Mouse (Mus musculus): ENCODE results near the gene 9330182L06Rik.

The 9330182L06Rik gene

DNA sequence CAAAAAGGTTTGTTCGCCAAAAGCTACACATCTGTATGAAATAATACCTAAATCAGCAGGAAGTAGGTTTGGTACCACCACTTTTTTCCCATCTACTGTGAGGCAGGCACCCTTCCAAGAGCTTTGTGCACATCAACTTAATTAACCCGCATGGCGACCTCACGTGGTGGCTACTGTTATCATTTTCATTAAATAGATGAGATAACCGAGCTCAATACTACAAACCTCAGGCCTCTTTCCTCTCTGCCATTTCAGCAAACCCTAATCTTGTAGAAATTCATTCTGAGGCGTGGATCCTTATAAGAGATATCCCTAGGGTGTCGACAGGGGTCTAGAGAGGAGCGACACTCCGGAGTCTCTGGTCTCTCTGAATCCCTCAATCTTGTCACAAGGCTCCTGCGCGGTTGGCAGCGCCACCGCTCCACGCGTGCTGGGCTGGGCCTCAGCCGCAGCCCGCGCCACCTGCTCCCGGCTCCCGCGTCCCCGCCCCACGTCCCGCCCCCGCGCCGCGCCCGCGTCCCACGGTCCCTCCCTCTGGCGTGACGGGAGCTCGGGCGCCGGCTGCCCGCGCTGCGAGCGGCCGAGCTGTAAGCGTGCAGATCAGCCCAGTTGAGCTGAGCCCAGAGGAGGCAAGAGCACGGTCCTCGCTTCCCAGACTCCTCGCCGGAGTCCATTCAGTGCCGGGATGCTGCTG lies at the start of gene 9330182L06Rik:
Gene 9330182L06Rik (plus strand): TSS at position 533 of the 694 bp plus-strand sequence.
- DNase-seq (ENCODE audit: low read depth, low spot score) = no peak

DNA sequence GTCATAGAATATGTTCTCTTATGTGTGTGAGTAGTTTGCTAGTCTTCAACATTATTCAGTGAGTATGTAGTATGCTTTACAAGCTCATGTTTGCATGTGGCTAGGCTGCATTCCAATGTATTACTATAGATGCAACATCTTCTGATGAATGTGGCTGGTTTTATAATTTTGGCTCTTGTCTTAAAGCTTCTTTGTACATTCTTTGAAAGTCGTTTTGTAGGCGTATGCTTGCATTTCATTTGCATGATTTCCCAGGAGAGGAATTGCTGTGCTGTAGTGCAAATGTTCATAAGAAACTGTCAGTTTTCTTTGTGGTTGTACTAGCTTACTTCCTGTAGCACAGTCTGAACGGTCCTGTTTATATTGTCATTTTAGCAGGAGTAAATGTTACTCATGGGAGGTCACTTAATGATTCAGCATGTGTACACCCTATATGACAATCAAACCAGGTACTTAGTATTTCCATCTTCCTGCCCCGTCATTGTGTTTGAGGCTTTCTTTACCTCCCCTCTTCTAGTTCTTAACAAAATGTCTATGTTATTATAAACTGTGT lies 38.4 kb upstream of the 9330182L06Rik start:
- no peak for DNase-seq (ENCODE audit: low read depth, low spot score)

GRCm38 (mm10) chr5:9264361-9264760 lies 1.6 kb upstream of the 9330182L06Rik start:
- peak; percentile 15 for DNase-seq (ENCODE audit: low read depth, low spot score)

DNA sequence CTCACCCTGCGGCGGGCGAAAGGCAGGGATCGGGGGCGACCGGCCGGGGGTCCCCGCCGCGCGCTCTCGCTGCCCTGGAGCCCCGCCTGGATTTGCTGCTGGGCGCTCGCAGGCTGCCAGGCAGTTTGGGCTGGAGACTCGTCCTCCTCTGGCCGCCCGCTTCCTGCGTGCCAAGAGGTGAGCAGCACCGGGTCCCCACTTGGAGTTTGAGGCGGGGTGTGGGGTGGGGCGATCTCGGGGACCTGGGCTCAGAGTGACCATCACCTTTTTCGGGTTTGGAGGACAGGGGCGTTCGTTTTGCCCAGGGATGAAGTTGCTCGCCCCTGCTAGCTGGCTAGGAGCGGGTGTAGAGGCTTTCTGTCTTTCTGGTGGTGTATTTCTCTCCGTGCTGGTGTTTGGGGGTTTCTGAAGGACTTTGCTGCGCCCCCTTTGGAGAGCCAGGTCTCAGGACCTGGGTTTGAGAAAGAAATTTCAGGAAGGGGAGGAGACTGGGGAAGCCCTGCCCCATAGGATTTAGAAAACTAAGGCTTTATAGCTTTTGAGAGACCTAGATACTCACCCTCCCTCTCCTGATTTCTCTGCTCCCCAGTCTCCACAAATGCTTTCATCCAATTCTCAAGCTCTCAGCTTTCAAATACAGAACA lies 484 bp downstream of the 9330182L06Rik start:
- no peak for DNase-seq (ENCODE audit: low read depth, low spot score)

DNA sequence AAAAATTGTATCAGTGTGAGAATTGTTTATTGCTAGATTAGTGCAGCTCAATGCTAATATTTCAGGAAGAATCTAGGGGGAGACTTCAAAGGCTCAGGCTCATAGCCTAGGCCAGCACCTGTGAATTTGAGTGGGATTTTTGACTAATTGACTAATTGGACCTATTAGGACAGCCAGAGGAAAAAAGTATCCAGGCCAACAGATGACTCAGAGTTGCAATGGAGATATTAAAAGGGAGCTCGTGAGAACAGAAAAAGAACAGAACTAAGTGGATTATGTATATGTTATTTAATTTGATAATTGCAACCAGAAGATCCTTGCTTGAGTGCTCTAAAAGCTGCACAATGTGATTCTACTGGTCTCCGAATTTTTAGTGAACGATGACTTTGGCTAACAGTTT lies 3.7 kb downstream of the 9330182L06Rik start:
- DNase-seq (ENCODE audit: low read depth, low spot score) = no peak

GRCm38 (mm10) chr5:9272976-9273375 lies 7.1 kb downstream of the 9330182L06Rik start:
- no peak for DNase-seq (ENCODE audit: low read depth, low spot score)

- DNase-seq (ENCODE audit: low read depth, low spot score) = no peak
Observed at GRCm38 (mm10) chr5:9295777-9296549, 30.0 kb downstream of the 9330182L06Rik start.

DNA sequence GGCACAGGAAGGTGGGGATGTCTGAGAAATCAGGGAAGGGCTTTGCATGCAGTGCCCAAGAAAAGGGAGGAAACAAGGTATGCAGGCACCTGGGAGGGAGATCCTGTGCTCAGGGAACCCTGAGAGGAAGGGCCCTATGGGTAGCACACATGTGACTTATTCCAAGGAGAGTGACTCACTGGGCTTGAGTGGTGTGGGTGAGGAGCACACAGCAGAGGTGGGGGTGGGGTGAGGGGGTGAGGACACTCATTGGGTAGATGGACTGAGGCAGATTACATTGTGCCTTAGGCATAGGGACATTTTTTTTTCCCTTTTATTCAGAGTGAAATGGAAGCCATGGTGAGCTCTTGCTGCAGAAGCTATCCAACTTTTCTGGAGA lies 30.6 kb downstream of the 9330182L06Rik start:
- DNase-seq (ENCODE audit: low read depth, low spot score) = no peak

- no peak for DNase-seq (ENCODE audit: low read depth, low spot score)
Observed at GRCm38 (mm10) chr5:9326863-9327262, 60.9 kb downstream of the 9330182L06Rik start.

GRCm38 (mm10) chr5:9327528-9327927 lies 61.6 kb downstream of the 9330182L06Rik start:
- DNase-seq (ENCODE audit: low read depth, low spot score) = no peak

- no peak for DNase-seq (ENCODE audit: low read depth, low spot score)
Observed at GRCm38 (mm10) chr5:9338756-9339510, 73.0 kb downstream of the 9330182L06Rik start.

DNA sequence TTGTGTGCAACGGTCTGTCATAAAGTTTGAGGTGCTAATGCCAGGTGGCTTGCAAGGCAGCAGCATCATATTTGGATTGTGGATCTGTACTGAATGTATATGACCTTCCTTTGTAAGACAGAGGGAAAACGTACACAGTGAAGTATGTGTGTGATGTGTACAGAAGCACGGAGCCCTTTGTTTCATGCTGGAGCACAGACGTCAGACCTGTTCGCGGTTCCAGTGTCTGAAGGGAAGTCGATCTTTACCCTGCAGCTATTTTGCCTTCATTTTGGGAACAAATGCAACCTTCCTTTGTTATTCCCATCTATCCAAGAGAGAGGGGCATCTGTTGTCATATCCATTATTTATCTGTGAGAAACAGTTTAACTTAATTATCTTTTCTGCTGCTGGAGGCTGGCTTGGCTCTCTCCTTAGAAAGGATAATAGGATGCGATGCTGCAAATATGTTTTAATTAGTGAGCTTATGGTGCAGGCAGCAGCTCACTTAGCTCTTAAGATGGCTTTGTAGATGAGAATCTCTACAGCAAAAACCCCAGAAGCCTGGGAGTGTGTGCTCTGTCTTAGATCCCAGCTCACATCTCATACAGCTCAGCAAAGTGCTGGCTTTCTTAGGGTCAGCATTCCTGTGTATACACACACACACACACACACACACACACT lies 73.7 kb downstream of the 9330182L06Rik start:
- DNase-seq (ENCODE audit: low read depth, low spot score) = no peak

- no peak for DNase-seq (ENCODE audit: low read depth, low spot score)
Observed at GRCm38 (mm10) chr5:9344581-9344980, 78.7 kb downstream of the 9330182L06Rik start.

GRCm38 (mm10) chr5:9345038-9345617 lies 79.2 kb downstream of the 9330182L06Rik start:
- DNase-seq (ENCODE audit: low read depth, low spot score) = no peak

DNA sequence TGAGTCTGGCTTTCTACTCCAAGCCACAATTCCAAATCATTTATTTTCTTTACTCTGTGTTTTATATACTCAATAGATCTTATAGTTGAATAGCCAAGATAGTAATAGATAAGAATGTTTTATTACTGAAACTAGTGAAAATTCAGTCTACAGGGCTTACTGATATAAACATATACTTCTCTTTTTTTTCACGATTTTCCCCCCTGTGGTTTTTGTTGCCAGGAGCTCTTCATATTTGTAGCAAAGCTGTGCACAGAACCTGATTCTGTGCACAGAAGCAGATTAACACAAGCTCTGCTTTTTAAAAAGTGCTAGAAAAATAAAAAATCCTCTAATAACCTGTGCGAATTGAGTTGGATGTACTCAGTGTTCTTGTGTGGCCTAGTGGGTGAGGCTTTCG lies 79.7 kb downstream of the 9330182L06Rik start:
- DNase-seq (ENCODE audit: low read depth, low spot score) = no peak

DNA sequence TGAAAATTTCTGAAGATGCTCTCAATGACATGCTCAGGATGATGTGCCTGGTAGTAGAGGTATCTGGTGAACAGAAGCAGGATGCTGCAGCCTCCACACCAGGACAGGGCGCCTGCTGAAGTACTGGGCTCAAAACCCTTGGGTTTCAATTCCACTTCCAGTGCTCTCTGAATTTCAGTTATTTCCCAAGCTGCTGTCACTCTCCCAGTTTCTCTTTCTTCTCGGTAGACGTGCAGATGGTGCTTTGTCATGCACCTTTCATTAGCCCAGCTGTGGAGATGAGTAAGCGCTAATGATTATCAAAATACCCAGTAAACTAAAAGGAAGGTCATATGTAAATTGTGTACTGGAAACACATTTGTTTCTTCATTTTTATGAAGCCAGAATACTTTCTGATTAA lies 80.6 kb downstream of the 9330182L06Rik start:
- DNase-seq (ENCODE audit: low read depth, low spot score) = no peak

DNA sequence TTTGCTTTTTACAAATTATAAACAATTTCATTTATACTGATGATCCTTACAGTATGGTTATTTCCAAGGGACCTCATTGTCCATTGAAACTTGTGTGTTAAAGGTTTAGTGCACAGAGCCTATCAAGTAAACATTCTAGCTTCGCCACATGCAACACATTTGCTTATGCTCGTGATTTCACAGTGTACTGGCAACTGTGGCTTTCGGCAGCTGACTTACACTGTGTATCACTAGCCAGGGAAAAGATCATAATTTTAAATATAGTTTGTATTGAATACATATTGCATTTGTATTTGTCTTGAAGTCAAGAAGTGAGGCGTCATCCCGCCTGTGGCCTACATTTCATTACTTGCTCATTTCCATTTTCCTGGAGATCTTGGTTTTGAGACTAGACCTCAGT lies 86.2 kb downstream of the 9330182L06Rik start:
- DNase-seq (ENCODE audit: low read depth, low spot score) = no peak

DNA sequence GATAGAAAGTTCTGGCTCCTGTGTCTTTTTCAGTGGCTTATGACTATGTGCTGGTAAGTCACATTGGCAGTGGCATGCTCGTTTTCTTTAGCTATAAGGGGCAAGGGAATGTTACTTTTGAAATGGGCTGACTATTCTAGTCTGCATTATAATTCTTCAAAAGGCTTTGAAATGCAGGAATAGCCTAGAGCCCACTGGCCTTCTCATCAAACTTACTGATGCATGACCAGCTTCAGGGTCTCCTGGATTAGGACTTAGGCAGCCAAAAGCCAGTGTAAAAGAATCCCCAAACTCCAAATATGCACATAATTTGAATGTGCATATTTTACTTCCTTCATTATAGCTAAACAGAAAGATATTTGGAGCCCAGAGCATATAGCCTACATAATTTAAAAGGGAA lies 86.7 kb downstream of the 9330182L06Rik start:
- DNase-seq (ENCODE audit: low read depth, low spot score) = no peak

DNA sequence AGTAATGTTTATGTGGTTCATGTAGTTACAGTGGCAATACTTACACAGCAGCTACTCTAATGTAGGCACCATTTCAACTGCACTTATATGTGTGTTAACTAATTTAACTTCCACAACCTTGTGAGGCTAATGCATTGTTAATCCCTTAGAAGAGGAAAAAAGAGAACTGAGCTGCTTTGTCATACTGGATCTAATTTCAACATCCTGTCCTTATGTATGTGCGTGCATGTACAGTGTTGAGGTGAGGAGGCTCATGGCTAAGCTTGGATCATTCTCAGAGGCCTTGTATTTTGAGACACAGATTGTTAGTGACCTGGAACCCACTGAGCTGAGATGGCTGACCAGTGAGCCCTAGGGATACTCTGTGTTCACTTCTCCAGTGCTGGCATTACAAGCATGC lies 88.3 kb downstream of the 9330182L06Rik start:
- no peak for DNase-seq (ENCODE audit: low read depth, low spot score)

- no peak for DNase-seq (ENCODE audit: low read depth, low spot score)
Observed at GRCm38 (mm10) chr5:9358076-9358475, 92.2 kb downstream of the 9330182L06Rik start.

Data from 3T3-L1 (cell line).